Mouse (Mus musculus) layer of hippocampus, postnatal 10 days (tissue): ENCODE results near the gene Foxo3. TPM values are rescaled to one million over a fixed set of nuclear protein-coding genes. Genes with fewer than 3 reads are reported as not detected.

ENCODE experiments used
- DNase-seq, 2 experiments: peaks; one replicate each; pipeline ENCODE4 v3.0.0; 2021; ENCODE audit warnings: low spot score in 2 of 2
- total RNA-seq, 2 experiments: library from RNA; stranded (reverse); gene quantifications; 2 replicates each; pipeline ENCODE4 v1.2.3; 2021

Gene Foxo3
- total RNA-seq, 2 experiments from 2014 or later, result 31.0 to 32.2 TPM

DNA sequence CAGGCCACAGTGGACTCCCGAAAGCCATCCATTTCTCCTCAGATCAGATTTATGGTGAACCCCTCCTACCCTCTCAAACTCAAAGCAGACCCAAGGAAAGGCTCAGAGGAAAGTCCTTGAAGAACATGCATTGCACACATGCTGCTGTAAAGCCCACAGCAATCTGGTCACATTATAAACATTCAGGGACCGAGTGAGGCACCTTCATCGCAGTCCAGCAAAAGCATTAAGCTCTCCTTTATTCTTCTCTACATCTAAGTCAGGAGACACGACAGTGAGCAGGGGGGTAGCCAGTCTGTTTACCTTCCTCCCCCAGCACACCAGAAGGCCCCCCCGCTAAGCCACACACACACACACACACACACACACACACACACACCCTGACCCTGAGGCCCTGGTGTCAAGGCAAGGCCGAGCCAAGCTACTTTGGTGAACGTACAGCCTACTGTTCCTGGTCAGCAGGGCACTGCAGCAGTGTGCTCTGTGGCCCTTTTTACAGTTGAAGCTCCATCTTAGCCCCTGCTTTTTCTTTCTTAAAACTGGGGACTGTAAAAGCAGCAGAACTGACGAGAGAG lies 24.7 kb downstream of the Foxo3 start:
- DNase-seq, result no peak

DNA sequence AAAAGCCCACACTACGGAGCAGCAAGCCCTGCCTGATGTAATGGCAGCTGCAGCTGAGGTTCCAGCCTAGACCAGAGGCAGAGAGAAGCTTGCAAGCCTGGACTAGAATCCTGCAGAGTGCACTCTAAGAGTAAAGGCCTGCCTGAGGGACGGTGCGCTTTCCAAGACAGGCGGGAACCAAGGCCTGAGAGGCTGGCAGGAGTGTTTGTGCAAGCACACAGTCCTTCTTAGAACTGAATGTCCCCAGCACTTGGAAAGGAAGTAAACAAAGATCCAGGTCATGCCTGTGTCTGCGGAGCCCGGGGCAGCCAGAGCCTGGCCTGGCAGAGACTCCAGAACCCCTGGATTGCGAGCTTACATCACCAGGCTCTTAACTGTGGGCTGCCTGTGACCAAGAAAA lies 25.4 kb downstream of the Foxo3 start:
- DNase-seq, result peak; percentile 56 to 58

DNA sequence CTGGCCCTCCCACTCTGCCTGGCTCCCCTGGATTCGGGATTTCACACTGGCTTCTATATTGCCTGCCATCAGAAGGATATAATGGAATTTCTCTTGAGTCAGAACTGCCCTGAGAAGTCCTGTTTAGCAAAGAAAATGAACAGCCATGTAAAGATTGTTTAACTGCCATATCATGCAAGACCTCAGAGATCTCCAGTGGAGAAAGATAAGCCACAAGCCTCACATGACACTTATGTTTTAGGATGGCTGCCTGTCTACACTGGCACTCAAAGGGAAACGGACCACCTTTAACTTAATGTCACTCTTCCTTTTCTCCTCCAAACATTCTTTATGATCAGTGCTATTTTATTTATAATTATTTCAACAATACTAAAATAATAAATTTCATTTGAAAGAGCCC lies 26.6 kb downstream of the Foxo3 start:
- DNase-seq, result no peak

DNA sequence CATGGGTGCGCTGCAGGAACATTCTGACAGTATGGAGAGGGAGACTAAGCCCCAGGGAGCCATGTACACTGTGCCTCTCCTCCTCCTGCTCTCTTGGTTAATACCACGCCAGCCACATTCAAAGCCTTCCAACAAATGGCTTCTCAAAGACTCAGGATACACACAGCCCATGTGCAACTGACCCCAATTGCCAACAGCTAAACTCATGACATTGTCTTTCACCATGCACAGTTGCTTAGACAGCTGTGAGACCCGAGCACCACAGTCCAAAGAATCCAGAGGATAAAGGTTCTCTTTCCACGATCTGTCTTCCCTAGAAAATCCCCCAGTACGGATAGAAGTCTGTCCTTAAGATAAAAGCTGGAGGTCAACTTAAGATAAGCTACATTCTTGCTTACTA lies 27.9 kb downstream of the Foxo3 start:
- DNase-seq, result no peak

DNA sequence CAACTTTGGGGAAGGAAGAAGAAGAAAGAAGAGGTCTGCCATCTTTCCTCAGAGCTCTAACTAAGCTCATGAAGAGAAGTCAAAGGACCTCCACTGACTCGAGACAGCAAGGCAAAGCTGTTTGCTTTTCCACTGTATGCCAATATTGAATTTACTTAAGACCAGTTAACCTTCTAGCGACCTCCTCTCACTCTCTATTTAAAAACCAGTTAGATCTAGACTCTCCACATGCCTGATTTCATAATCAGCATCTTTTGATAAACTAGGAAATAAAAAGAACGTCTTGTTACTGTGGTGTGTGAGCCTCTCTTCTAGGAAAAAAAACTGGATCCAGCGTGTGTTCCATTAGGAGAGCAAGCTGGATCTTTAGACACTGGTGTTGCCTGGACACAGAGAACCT lies 28.4 kb downstream of the Foxo3 start:
- no peak for DNase-seq

DNA sequence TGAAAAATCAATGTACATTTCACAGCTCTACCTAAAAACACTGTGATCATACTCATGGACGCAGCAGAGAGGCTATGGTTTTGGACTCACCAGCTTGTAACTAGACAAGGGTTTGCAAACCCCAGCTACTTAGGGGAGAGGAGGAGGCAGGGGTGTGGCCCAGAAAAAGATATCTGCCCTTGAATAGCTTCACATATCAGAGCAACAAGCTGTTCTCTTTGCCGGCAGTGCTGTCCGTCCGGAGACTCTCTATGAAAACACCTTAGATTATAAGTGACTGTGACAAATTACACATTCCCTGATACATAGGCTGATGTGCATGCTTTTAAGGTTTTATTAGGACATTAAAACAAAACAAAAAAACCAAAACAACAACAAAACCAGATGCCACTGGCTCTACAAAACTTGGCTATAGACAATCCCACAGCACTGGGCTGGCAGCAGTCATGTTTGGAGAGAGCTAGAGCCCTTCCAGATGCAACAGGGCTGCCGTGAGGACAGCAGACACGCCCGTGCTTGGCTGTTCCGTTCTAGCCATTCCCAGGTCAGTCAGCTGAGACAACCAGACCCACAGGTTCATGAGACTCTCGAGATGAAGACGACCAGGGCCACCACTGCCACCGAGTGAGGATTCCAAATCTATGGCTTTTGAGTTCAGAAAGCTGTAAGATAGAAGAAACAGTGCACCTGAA lies 29.3 kb downstream of the Foxo3 start:
- no peak for DNase-seq

DNA sequence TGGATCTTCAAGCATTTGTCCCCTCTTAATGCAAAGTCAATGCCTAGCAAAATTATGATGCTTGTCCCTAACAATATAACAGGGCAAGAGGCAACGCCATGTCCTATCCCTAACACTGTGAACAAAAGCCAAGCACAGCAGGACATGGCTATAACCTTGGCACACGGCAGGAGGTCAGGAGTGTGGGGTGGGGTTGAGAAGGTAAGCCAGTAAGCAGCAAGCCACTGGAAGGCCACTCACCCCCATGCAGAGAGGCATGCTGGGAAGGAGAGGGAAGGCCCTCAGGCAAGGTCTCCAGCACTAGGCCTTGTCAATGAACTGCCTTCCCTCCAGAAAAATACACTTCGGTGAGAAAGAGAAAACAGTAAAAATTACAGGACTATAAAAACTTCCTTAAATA lies 30.1 kb downstream of the Foxo3 start:
- DNase-seq, result no peak

DNA sequence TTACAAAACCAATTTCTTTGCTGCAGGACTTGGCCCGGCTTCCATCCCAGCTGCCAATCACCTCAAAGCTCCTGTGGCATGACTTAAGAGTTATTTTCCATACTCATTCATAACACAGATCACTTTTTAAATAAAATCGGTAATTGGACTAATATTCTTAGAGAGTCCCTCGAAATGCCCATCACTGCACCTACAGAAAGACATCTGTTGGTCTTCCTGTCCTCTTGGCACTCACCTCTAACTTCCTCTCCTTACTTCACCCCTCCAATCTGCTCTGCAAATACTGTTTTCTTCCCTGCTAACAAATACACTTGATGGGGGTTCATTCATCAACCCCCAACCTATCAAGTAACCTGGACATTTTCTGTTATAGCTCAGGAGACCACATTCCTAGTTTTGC lies 30.9 kb downstream of the Foxo3 start:
- no peak for DNase-seq

DNA sequence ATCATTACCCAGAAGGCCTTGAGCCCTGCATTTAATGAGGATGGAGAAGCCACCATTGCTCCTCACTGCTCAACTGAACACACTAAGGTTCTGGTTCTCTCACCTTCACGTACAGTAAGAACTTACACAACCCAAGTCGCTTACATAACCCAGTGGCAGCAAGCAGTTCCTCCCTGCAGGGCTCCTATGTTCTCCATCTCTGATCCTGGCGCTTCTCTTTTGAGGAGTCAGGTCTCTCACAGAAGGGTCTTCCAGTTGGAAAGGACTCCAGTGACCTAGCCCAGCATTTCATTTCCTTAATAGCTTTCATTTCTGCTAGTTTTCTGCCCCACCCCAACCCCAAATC lies 31.3 kb downstream of the Foxo3 start:
- no peak for DNase-seq

DNA sequence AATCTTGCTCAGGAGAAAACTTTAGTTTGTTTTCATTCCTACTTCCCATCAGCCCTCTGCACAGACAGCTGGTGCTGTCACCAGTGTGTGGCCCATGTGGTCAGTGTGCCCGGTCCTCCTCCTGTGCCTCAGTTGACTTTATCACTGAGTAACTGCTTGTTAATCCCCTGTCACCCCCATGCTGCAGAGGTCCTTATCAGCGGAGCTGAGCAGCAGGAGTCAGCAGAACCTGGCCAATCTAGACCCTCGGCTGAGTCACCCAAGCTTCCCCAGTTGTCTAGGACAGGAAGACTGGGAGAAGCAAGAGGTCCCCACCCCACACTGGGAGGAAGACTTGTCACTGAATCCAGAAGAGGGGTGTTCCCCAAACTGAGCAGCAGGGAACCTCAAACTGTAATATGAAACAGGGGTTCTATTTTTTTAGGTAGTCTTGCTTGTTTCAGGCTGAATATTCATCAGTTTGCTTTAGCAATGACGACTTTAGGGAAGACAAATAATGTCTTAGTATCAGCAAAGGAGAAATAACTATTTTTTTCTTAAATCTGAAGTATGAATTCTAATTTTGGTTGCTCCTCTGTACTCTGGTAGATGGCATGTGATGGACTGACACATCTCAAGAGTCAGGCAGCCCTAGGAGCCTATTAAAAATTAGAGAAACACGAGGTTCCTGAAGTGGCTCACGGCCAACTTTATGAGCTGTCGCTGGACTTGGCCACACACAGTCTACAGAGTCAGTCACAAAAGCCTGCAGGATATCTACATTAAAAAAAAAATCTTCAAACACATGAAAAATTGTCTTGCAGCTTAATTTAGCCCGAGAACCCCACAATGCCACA lies 31.9 kb downstream of the Foxo3 start:
- DNase-seq, result no peak

DNA sequence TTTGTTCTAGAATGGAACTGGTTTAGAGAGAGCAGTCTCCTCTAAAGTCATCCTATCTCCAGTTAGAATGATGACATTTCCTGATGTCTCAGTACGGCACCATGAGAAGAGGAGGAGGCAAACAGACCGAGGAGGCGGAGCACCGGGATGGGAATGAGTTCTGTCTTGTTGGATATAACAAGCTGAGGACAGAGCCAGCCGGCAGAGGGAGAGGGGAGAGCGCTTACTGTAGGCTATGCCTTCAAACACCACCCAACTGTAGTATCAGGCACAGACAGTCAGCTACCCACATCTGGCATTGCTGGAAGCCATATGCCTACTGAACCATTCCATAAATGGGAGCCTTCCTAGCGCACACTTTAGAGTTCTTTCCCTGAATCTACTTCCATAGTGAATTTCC lies 32.6 kb downstream of the Foxo3 start:
- no peak for DNase-seq

DNA sequence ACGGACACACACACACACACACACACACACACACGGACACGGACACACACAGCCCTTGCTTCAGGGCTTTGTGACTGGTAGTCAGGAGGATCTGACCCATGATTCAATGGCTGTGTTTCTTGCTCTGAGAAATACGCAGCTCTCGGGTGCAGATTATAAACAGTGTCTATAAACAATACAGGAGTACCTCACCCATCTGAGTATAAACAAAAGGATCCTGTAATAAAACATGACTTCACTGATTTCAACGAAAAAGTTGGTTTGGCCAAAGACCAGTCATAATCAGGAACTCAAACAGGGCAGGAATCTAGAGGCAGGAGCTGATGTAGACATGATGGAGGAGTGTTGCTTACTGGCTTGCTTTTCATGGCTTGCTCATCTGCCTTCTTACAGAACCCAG lies 34.1 kb downstream of the Foxo3 start:
- no peak for DNase-seq

DNA sequence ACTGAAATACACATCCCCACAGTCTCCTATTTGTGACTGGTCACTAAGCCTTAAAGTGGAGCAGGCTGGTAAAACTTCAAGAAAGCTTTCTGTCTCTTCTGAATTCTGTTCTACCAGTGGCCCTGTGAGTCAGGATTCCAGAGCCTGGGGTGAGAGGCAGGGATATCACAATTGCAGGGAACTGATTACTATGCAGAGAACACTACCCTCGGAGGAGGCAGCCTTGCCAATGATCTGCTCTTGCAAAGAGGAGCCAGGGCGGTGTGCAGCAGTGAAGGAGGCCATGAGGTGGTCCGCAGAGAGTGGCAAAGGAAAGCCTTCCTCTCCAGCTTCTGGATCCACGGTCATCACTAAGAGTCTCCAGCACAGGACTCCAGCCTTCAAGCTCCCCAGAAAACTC lies 34.8 kb downstream of the Foxo3 start:
- DNase-seq, result no peak

DNA sequence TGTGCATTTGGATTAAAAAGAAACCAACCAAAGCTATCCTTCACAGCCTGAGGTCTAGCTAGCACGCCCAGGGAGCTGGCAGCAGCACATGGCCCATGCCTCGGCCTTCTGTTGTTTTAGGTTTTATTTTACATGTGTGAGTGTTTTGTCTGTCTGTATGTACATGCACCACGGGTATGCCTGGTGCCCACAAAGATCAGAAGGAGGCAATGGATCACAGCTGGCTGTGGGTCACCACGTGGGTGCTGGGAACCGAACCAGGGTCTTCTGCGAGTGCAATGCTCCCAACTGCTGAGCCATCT lies 36.8 kb downstream of the Foxo3 start:
- DNase-seq, result no peak

DNA sequence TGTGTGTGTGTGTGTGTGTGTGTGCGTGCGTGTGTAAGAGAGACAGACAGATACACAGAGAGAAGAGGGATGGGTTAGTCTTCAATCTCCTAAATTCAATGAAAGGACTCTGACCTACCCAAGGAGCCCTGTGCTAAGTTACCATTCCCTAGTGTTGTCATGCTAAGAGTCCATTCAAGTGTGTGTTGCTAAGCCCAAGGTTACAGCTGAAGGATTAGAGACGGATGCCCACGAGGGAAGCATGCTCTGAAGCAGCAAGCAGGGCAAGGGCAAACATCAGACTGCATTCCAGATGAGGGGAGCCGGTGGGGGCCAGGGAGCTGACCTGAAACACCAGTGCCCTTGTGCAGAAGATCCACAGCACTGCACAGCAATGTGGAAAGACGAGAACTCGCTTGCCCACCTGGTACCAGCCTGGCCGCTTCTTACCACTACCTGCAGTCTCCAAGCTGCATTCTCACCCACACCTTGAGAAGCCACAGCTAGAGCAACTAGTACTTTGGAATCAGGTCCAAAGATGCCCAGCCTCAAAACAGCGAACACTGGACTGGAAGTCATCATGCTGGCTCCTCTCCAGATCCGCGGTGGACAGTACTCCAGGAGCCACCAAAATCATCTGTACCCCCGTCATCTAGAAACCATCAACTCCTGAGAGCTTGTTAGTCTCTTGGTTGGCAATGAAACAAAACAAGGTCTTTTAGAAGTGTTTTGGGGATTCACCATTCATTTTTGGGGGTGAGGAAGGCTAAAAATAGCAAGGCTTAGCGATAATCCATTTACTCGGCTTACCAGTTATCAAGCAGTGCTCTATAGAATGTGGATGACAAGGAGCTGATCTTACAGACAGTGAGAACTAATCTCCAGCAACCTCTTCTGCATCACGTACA lies 37.4 kb downstream of the Foxo3 start:
- DNase-seq, result no peak

DNA sequence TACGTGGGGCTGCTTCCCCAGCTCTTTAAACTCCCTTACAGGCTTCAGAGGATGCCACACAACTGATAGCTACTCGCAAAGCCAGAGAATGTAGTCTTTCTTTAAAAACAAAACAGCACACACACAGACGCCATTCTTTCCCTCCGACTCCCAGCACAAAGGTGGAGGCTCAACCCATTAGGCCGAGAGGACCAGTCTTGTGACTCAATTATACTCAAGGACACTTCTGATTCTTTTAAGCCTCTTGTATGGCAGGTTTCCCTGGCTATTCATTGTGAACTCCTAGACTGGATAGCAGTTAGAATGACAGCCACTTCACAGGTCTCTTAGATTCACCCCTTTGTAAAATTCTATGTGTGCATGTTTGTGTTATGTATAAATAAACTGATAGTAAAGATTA lies 38.3 kb downstream of the Foxo3 start:
- no peak for DNase-seq

DNA sequence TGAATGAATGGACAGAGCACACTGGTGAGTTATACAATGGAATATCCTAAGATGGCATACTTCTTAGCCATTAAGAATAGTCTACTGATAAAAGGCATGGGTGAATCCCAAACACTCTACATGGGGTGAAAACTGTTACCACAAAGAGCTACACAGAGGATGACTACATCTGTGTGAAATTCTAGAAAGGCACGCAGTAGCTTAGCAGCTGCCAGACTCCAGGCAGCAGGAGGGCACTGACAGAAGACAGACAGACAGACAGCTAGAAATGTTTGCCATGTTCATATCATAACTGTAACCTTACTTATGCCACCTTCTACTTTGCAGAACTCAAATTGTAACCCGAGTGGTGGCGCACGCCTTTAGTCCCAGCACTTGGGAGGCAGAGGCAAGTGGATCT lies 39.0 kb downstream of the Foxo3 start:
- no peak for DNase-seq

DNA sequence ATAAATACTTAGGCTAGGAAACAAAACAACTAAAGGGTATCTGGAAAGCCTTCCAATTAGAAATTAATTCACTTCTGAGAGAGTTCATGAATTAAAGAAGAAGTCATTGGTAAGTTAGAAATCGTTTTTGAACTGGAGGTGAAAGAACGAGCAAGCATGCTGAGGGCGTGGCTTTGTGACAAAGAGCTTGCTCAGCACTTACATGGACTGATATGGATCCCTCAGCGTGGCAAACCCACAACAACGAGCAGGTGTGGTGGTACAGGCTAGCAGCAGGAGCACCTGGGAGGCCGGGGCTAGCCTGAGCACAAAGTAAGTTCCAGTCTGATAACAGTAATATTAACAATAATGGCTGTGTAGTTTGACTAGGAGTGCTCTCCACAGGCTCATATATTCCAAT lies 41.2 kb downstream of the Foxo3 start:
- no peak for DNase-seq

DNA sequence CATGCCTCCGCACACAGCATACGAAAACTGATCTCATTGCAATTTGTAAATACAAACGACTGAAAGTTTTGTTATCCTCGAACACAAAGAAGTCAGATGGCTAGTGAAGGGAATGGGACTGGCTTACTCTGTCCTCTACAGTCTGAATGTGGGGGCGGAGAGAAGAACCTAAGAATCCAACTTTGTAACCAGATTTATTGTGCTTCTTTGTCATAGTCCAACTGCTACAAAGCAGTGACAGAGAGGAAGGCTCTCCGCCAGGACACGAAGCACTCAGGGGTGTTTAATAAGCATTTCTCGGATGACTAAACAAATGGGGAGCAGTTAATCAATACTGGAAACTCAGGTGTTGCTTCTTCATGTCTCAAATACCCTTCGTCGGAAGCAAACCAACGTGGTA lies 43.6 kb downstream of the Foxo3 start:
- DNase-seq, result no peak

DNA sequence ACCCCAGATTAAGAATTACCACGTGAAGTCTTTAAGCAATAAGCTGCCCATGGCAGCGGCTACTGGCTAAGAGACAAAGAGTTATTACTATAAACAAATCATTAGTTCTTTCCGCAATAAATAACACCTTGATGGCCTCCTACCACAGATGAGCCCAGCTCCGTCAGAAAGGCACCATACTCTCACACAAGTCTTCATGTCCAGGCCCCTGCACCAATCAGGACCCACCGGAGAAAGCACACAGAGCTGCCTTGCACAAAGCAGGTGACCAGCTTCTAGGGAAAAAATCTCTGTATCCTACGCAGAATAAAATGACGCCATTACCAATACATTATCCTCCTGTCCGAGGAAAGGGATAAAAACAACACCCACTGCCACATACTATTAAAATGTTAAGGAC lies 44.7 kb downstream of the Foxo3 start:
- DNase-seq, result no peak

DNA sequence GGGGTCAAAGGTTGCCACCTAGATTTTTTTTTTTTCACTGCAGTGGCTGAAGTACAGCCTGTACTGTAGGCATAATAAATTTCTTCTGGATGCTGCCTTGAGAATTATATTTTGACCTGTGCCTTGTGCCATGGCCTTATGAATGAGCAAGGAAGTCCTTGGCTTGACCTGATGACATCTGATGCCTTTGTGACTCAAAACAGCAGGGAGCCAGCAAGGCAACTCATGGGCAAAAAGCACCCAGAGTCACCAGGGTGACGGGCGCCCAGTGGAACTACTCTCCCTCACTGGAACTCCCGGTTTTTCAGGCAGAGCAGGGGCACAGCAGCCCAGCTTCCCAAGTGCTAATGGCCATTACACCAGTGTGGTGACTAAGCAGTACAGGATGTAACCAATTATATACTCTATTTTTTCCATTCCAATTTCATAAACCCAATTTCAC lies 45.4 kb downstream of the Foxo3 start:
- no peak for DNase-seq
